Mouse (Mus musculus): ENCODE measurements around the gene Zbtb9. TPM values are rescaled to one million over a fixed set of nuclear protein-coding genes. Genes with fewer than 3 reads are reported as not detected.
A peak's percentile ranks its signal among the peaks of the same experiment; 100 is the strongest.

Zbtb9 gene
- total and polyA plus RNA-seq, 3 experiments, result 10.7 to 13.4 TPM; not detected in 1

DNA sequence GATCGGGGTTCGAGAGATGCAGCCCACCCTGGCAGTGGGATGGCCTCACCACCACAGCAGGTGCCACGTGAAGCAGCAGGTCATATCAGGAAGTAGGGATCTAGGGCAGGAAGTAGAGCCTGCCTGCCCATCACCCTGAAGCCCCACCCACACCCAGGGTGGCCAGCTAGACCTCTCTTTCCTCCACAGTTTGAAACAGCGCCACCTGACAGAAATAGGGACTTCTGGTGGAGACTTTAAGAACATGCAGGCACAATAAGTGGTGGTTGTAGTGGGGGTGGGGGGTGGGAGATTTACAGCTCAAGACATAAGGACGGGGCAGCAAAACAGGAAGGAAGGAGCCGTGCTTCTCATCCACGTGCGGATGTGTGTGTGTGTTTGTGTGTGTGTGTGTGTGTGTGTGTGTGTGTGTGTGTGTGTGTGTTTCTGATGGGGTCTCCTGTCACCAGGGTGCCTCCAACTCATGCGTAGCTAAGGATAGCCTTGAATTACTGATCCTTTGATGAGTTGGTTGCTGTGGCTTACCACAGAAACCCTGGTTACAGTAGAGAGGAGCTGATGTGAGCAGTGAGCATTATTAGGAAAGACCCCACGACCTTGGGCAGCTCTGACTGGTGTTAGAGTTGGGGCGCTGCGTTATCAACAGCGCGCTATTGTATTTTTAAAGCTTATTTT, 39.2 kb downstream of the Zbtb9 start:
- Histone ChIP-seq H3K27ac (ENCODE audit: control insufficient read depth, low read depth, low read length) (peak overlapping the region; percentile 74), H3K27me3 (ENCODE audit: control insufficient read depth in 1 of 2, insufficient read depth in 2 of 2, low read length in 2 of 2) (no peaks in the 10 kb centered on the region), H3K4me1 (ENCODE audit: control insufficient read depth in 1 of 2, insufficient read depth in 2 of 2, low read length in 2 of 2) (peaks cover 3 to 11% of the 10 kb centered on the region in 2 experiments; a peak in 3 of 4 replicates), H3K36me3 (ENCODE audit: control insufficient read depth in 1 of 2, insufficient read depth in 2 of 2, low read length in 2 of 2) (peaks cover 0 to 3% of the 10 kb centered on the region in 2 experiments; a peak in 1 of 4 replicates), H3K4me3 (ENCODE audit: control insufficient read depth in 1 of 2, insufficient read depth in 1 of 2, low read depth in 2 of 2, low read length in 2 of 2) (peak overlapping the region; percentile 48 to 64), H3K79me2 (ENCODE audit: control insufficient read depth, insufficient read depth, low read length, poor library complexity) (no peaks in the 10 kb centered on the region; the same call in 1 of the 2 replicates), H3K9ac (ENCODE audit: control insufficient read depth, low read depth, low read length, poor library complexity, severe bottlenecking) (peak overlapping the region; percentile 70), H3K9me3 (replicated peaks; ENCODE audit: insufficient read depth, low read length) (no peaks in the 10 kb centered on the region)
- peak; percentile 92 for TF ChIP-seq MXI1 (IDR thresholded peaks at IDR 0.05; ENCODE audit: low read depth, low read length)
- peak; percentile 85 for TF ChIP-seq MAX (IDR thresholded peaks at IDR 0.05; ENCODE audit: low read length)
- TF ChIP-seq HCFC1 (IDR thresholded peaks at IDR 0.05; ENCODE audit: low read depth, low read length), result peak; percentile 65; the same call in 1 of the 2 replicates
- TF ChIP-seq ZMIZ1 (IDR thresholded peaks at IDR 0.05; ENCODE audit: low read depth, low read length), result peak; percentile 67; the same call in 1 of the 2 replicates
- TF ChIP-seq ETS1 (IDR thresholded peaks at IDR 0.05; ENCODE audit: low read depth, low read length), result peak; percentile 69
- TF ChIP-seq NRF1 (IDR thresholded peaks at IDR 0.05; ENCODE audit: insufficient read depth, low read depth, low read length, poor library complexity, severe bottlenecking), result no peak
- peak; percentile 90 for TF ChIP-seq SIN3A (IDR thresholded peaks at IDR 0.05; ENCODE audit: low read length)
- TF ChIP-seq MYC (IDR thresholded peaks at IDR 0.05; ENCODE audit: low read depth, low read length), result peak; percentile 89
- peak; percentile 13; the same call in 1 of the 2 replicates for TF ChIP-seq CHD1 (IDR thresholded peaks at IDR 0.05; ENCODE audit: low read depth, low read length)
- peak; percentile 81 for TF ChIP-seq ZKSCAN1 (IDR thresholded peaks at IDR 0.05; ENCODE audit: low read depth, low read length)
- peak; percentile 76 for TF ChIP-seq MAZ (IDR thresholded peaks at IDR 0.05; ENCODE audit: low read depth, low read length)
- TF ChIP-seq MEF2A (IDR thresholded peaks at IDR 0.05; ENCODE audit: extremely low read depth, insufficient replicate concordance, low read depth, low read length, poor library complexity, severe bottlenecking), result no peak
- TF ChIP-seq TCF12 (IDR thresholded peaks at IDR 0.05; ENCODE audit: low read depth, low read length), result peak; percentile 59
- TF ChIP-seq TAL1 (IDR thresholded peaks at IDR 0.05; ENCODE audit: low read length), result no peak
- no peak for TF ChIP-seq E2F4 (IDR thresholded peaks at IDR 0.05; ENCODE audit: borderline replicate concordance, low read depth, low read length)
- no peak for TF ChIP-seq ZC3H11A (IDR thresholded peaks at IDR 0.05; ENCODE audit: low read depth, low read length)
- peak; percentile 46 to 77; a peak in 3 of 4 replicates for TF ChIP-seq POLR2A (IDR thresholded peaks at IDR 0.05; ENCODE audit: control insufficient read depth in 1 of 2, insufficient read depth in 1 of 2, low read depth in 1 of 2, low read length in 2 of 2, poor library complexity in 1 of 2)
- no peak for TF ChIP-seq GABPA (IDR thresholded peaks at IDR 0.05; ENCODE audit: low read depth, low read length)
- TF ChIP-seq CHD2 (IDR thresholded peaks at IDR 0.05; ENCODE audit: low read length), result 0 out of 2 replicates have a peak, but pooled peaks have one; percentile 16
- TF ChIP-seq MAFK (IDR thresholded peaks at IDR 0.05; ENCODE audit: borderline replicate concordance, low read depth, low read length), result no peak
- peak in 1 of 2 experiments; percentile 41; a peak in 1 of 4 replicates for TF ChIP-seq EP300 (IDR thresholded peaks at IDR 0.05; ENCODE audit: low read depth in 1 of 2, low read length in 2 of 2)
- TF ChIP-seq RCOR1 (IDR thresholded peaks at IDR 0.05; ENCODE audit: low read depth, low read length), result peak; percentile 54; the same call in 1 of the 2 replicates
- TF ChIP-seq USF2 (IDR thresholded peaks at IDR 0.05; ENCODE audit: borderline replicate concordance in 1 of 2, insufficient read depth in 1 of 2, low read depth in 1 of 2, low read length in 2 of 2), result peak in 1 of 2 experiments; percentile 52; a peak in 2 of 4 replicates
- peak; percentile 85 for TF ChIP-seq USF1 (IDR thresholded peaks at IDR 0.05; ENCODE audit: low read depth, low read length)
- TF ChIP-seq CTCF (IDR thresholded peaks at IDR 0.05 in 2 of 3, conservative IDR thresholded peaks at IDR 0.05 in 1 of 3; ENCODE audit: control insufficient read depth in 1 of 3, insufficient read depth in 1 of 3, low read depth in 2 of 3, low read length in 3 of 3, poor library complexity in 1 of 3, severe bottlenecking in 1 of 3), result peak in 2 of 3 experiments; percentile 41 to 75; a peak in 5 of 6 replicates
- TF ChIP-seq BHLHE40 (IDR thresholded peaks at IDR 0.05; ENCODE audit: borderline replicate concordance, low read depth, low read length), result peak; percentile 81
- TF ChIP-seq POLR2AphosphoS5 (IDR thresholded peaks at IDR 0.05; ENCODE audit: borderline replicate concordance, low read depth, low read length), result no peak
- TF ChIP-seq NELFE (IDR thresholded peaks at IDR 0.05; ENCODE audit: low read depth, low read length), result peak; percentile 70
- peak; percentile 24; the same call in 1 of the 2 replicates for TF ChIP-seq SMC3 (IDR thresholded peaks at IDR 0.05; ENCODE audit: low read depth, low read length)
- TF ChIP-seq ELF1 (IDR thresholded peaks at IDR 0.05; ENCODE audit: low read depth, low read length), result peak; percentile 88; the same call in 1 of the 2 replicates
- peak; percentile 61; the same call in 1 of the 2 replicates for TF ChIP-seq POLR2AphosphoS2 (IDR thresholded peaks at IDR 0.05; ENCODE audit: low read length)
- peak; percentile 69 for TF ChIP-seq TBP (IDR thresholded peaks at IDR 0.05; ENCODE audit: low read depth, low read length)
- TF ChIP-seq ZNF384 (IDR thresholded peaks at IDR 0.05; ENCODE audit: low read depth, low read length), result no peak
- DNase-seq (ENCODE audit: low read depth, low spot score), result peak; percentile 97
